Mouse (Mus musculus): ENCODE data around the gene Mtus2. TPM values are rescaled to one million over a fixed set of nuclear protein-coding genes. Genes with fewer than 3 reads are reported as not detected.
"Not testable (repeated sequence)": the region's sequence is repeated elsewhere in the genome, so short reads cannot be mapped to it uniquely, and the experiment has no call there.

The Mtus2 gene
- total RNA-seq, 2 experiments from 2014 or later = 0.09 TPM; not detected in 1

GRCm38 (mm10) chr5:148278233-148278632 is 321.1 kb downstream of the Mtus2 start:
- no peak for DNase-seq (ENCODE audit: low spot score)

GRCm38 (mm10) chr5:148280321-148280720 is 323.2 kb downstream of the Mtus2 start:
- no peak for DNase-seq (ENCODE audit: low spot score)

DNA sequence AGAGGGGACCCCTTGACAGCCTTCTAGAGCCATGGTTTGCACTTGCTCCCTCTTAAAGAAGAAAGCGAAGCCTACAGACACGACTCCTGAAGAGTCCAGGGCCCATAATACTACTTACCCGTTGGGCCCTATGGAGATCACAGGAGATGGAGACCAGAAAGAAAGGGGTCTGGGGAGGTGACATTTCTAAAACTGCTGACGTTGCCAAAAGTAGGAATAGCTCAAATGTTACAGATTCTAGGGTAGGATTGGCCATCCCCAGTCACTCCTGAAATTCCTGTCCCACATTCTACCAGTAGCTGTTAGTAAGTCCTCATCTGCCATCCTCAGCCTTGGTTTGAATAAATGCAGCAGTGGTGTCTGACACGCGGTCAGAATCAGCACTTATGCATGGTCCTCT is 325.0 kb downstream of the Mtus2 start:
- DNase-seq (ENCODE audit: low spot score) = no peak

DNA sequence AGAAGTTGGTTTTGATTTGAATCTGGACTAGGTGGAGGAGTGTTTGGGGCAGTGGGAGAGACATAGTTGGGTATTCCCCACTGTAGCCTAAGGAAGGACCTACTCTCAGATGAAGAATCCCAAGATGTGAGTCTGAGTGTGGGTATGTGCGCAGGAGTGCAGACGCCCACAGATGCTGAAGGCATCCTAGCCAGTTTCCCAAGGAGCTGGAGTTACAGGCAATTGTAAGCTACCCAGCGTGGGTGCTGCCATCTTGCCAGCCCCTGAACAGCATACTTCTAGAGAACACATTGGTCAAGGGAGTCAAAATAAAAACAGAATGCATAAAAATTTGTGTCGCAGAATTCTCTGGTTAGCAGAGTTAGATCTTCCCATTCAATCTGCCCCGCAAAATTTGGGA is 325.5 kb downstream of the Mtus2 start:
- no peak for DNase-seq (ENCODE audit: low spot score)

DNA sequence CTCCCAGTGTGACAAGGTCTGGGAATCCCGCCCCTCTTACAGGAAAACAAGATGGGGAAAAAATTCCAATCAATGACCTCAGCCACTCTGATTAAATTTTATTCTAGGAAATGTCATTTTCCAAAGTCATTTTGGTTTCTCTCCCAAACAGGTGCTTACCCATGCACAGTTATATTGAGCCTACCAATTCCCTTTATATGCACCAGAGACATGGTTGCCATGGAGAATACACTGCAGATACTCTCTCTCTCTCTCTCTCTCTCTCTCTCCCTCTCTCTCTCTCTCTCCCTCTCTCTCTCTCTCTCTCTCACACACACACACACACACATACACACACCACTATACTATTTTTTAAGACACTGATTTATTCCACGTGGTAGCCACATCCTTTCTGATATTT is 326.1 kb downstream of the Mtus2 start:
- DNase-seq (ENCODE audit: low spot score) = no peak

DNA sequence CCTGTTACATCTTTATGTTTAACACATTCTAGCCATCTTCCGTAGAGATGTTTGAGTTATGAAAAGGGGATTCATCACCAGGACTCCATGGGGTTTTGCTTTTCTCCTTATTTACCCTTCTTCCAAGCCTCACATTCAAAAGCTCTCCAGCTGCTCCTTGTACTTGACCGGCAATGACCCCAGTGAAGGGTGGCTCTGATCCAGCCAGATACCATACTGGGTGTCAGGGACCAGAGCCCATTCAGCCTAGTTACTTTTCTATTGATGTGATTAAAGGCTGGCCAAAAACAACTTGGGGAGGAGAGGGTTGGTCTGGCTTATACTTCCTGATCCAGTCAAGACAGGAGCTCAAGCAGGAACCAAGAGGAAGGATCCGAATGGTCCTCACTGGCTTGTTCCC is 326.5 kb downstream of the Mtus2 start:
- DNase-seq (ENCODE audit: low spot score) = no peak

- DNase-seq (ENCODE audit: low spot score) = no peak
Observed at GRCm38 (mm10) chr5:148287529-148287928, 330.4 kb downstream of the Mtus2 start.

DNA sequence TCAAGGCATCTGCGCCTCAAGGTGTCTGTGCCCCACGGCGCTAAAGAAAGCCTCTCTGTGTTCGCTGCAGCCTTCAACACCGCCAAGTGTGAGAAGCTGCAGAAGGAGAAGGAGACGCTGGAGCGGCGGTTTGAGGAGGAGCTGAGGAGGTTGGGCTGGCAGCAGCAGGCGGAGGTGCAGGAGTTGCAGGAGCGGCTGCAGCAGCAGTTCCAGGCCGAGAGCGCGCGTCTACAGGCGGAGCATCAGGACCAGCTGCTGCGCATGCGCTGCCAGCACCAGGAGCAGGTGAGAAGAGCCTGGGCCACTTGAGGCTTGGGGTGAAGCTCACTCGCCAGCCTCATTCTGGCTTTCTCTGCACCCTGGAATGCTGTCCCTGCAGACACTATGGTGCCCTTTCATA is 331.7 kb downstream of the Mtus2 start:
- no peak for DNase-seq (ENCODE audit: low spot score)

DNA sequence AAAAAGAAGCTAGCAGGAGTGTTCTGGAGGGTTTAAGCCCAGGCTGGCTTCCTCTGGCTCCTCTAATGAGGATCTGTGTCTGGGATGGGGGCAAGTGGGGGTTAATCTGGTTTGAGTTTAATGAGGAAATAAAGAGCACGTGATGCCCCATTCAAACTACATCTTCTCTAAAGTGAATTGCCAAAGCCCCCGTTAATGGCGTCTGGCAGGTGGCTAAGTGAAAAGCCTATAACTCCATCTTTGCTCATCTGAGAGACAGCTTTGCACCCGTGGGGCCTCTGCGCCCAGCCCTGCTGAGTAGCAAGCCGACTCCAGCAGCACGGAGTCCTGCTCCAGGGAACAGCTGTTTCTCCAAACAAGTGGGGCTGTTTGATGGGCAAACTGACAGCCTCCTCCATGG is 332.8 kb downstream of the Mtus2 start:
- DNase-seq (ENCODE audit: low spot score) = no peak

DNA sequence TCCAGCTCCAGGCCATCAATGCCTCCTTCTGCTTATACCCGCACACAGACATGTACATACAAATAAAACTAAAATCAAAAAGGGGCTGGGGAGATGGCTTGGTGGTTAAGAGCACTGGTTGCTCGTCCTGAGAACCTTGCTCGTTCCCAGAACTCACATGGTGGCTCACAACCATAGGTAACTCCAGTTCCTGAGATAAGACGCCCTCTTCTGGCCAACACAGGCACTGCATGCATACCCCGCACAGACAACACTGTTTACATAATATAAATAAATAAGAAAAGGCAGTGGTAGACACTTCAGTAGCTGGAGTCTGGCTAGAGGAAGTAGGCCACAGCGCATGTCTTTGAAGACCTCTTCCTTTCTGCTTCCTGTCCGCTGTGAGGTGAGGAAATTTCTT is 335.7 kb downstream of the Mtus2 start:
- DNase-seq (ENCODE audit: low spot score) = no peak

DNA sequence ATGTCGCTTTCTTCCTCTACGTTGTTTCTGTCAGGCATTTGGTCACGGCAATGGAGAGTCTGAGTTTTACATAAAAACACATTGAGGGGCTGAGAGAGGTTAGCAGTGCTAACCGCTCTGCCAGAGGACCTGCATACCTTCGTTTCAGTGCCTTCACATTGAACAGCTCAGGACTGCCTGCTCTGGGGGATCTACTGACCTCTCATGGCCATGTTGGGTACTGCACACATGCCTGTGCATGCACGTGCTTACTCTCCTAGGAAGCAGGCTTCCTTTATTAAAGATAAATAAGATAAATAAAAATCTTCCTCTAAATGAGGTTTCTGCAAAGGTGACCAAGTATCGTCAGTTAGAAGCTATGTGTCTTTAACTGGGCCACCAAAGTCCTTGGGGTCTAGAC is 336.2 kb downstream of the Mtus2 start:
- no peak for DNase-seq (ENCODE audit: low spot score)

DNA sequence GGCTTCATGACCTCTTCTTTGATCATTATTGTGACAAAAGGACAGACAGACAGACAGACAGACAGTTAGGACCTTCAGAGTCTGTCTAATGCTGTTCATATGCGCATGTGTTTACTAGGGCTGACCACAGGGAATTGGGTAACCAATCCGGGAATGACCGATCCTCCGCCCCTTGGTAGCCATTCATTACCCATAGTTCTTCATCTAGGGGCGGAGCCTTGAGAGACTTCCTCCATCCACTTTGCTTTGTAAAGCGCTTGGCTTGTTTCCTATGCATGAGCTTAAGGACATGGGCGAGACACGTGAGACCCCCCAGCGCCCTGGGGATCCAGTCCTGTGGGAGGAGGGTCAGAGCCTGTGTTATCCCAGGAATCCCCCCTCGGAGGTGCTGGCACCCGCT is 345.8 kb downstream of the Mtus2 start:
- no peak for DNase-seq (ENCODE audit: low spot score)

DNA sequence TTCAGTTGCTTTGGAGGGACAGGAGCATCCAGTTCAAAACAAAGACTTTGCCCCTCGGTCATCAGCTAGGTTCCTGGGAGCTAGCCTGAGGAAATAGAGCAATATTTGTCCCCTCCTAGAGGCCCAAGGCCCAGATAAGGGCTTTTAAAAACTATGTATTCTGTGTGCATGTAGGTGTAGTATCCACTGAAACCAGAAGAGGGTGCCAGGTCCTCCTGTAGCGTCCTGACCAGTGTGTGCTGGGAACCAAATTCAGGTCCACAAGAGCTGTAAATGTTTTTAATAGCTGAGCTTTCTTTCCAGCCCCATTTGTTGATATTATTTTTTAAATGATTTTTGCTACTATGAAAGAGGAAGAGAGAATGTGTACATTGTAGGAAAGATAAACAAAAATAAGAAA is 347.0 kb downstream of the Mtus2 start:
- no peak for DNase-seq (ENCODE audit: low spot score)

- DNase-seq (ENCODE audit: low spot score) = no peak
Observed at GRCm38 (mm10) chr5:148310790-148311189, 353.7 kb downstream of the Mtus2 start.

- no peak for DNase-seq (ENCODE audit: low spot score)
Observed at GRCm38 (mm10) chr5:148312443-148312842, 355.3 kb downstream of the Mtus2 start.

DNA sequence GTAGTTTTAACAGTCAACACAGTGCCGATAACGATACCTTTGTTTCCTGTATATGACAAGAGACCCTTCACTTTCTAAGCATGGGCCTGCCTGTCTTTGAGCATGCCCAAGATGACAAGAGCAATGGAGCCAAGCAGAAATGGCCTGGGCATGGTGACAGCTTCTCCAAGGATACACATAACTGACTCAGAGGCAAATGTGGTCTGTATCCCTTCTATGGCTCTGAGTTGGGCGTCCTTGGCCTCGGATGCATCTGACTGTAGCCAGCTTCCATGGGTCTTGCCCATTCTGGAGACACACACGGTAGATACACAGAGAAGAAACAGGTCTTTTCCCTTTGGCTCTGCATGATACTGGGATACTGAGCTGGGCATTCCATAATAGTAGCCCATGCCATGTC is 357.8 kb downstream of the Mtus2 start:
- DNase-seq (ENCODE audit: low spot score) = no peak

- peak; percentile 28 for DNase-seq (ENCODE audit: low spot score)
Observed at GRCm38 (mm10) chr5:148325317-148325885, 368.3 kb downstream of the Mtus2 start.

DNA sequence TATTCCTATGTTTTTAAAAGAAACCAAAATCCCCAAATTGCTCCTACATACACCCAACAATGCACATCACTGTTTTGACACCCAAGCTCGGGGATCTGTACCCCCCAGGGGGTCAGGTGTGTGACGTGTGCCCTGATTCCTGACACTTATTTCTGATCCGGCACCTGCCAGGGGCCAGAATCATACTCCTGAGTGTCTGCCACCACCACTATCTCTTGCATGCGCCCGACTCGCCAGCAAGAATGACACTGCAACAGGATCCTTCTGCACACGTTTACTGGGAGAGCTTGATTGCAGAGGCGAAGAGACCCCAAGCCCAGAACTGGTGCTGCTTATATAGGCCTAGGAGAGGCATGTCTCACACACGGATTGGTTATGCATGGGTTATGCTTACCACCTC is 369.2 kb downstream of the Mtus2 start:
- not testable (repeated sequence) for DNase-seq (ENCODE audit: low spot score)

GRCm38 (mm10) chr5:148328982-148329381 is 371.9 kb downstream of the Mtus2 start:
- DNase-seq (ENCODE audit: low spot score) = no peak

- DNase-seq (ENCODE audit: low spot score) = no peak
Observed at GRCm38 (mm10) chr5:148331229-148331776, 374.2 kb downstream of the Mtus2 start.

- DNase-seq (ENCODE audit: low spot score) = no peak
Observed at GRCm38 (mm10) chr5:148331926-148332621, 375.0 kb downstream of the Mtus2 start.

DNA sequence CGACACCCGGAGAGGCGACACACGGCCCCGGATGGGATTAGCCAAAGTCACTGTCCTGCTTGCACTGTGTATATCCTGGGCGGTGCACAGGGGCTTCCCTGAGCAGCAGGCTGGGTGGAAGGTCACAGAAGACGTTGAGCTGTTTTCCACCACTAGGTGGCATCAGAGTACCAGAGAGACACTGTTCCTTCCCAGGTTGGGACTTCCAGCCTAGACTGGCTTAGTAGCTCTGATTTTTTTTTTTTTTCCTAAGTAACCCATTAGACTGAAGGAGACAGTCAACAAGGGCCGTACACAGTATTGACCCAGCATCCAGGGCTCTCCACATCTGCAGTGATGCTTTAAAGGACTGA is 375.5 kb downstream of the Mtus2 start:
- DNase-seq (ENCODE audit: low spot score) = peak; percentile 70

GRCm38 (mm10) chr5:148339126-148339525 is 382.0 kb downstream of the Mtus2 start:
- no peak for DNase-seq (ENCODE audit: low spot score)
